In genomic region chr7:66108961-66109854, GRCm38 (mm10) we compare ENCODE assay signal across 8 mouse cellular contexts. TPM values are rescaled to one million over a fixed set of nuclear protein-coding genes. Genes with fewer than 3 reads are reported as not detected.
DNase-seq lines count a peak whose midpoint lies in the region; ATAC-seq and TF ChIP-seq lines count a peak whose summit lies in the region.

TSS of gene Chsy1 (plus strand) at chr7:66109515.

- DNase-seq in Patski (ENCODE audit: low read depth, low spot score): peak; percentile 24
- peak; percentile 93 for DNase-seq in cerebellum, postnatal 10 days
- peak; percentile 88 to 90 for DNase-seq in frontal cortex, postnatal 10 days (ENCODE audit: low spot score in 2 of 2)
- DNase-seq in layer of hippocampus, postnatal 14 days (ENCODE audit: low spot score in 2 of 2): peak; percentile 92
- DNase-seq in lung, postnatal 10 days: peak; percentile 94
- peak; percentile 92 for DNase-seq in ovary, postnatal 36 days (ENCODE audit: low spot score)
- peak; percentile 93 for DNase-seq in thymus, postnatal 14 days

- peak within 1 kb of the TSS; percentile 85 for H3K4me2 ChIP-seq in hindbrain, embryonic 12.5 days (replicated peaks)

- ATAC-seq in Patski: peak; percentile 42
- ATAC-seq in hindbrain, embryonic 12.5 days (ENCODE audit: low FRiP score): peak; percentile 90

- WGBS in hindbrain, embryonic 12.5 days: under 1% methylated on average over 86 of the region's 123 CpGs

- H3K4me3 ChIP-seq in hindbrain, embryonic 12.5 days: peak within 1 kb of the TSS; percentile 94

- CTCF ChIA-PET in Patski (lab: Charles Lee): interaction anchor here (1.4 kb wide), 1 partner anchor 11 kb away, joined by 4 read pairs; no protein-coding TSS in a partner anchor

- no peaks in the 10 kb centered on the region for H3K36me3 ChIP-seq in hindbrain, embryonic 12.5 days

- peaks cover 22% of the 10 kb centered on the region for H3K4me1 ChIP-seq in hindbrain, embryonic 12.5 days

- no peak for TF ChIP-seq CTCF in Patski (IDR thresholded peaks at IDR 0.05)

- POLR2A ChIA-PET in Patski (lab: Charles Lee): interaction anchor here (0.7 kb wide), 1 partner anchor 90 kb away, joined by 4 read pairs; no protein-coding TSS in a partner anchor

- H3K9ac ChIP-seq in hindbrain, embryonic 12.5 days: peak within 1 kb of the TSS; percentile 97

- in situ Hi-C loops in Patski (cut with MboI; ENCODE audit: low pct_unique_long_range_greater_than_20kb): loop anchor here (5.0 to 10.0 kb wide), 4 partner anchors 143 to 556 kb away; no protein-coding TSS in a partner anchor

- H3K27me3 ChIP-seq in Patski: no peaks in the 10 kb centered on the region
- H3K27me3 ChIP-seq in hindbrain, embryonic 12.5 days: peaks cover 10% of the 10 kb centered on the region

- peak within 1 kb of the TSS; percentile 92 for H3K27ac ChIP-seq in hindbrain, embryonic 12.5 days

- no peaks in the 10 kb centered on the region for H3K9me3 ChIP-seq in hindbrain, embryonic 12.5 days (replicated peaks)

RNA-seq across cellular contexts. Expression of gene Chsy1, which starts in this region (rescaled TPM):
- polyA plus RNA-seq in Patski (2021): 15.1 TPM
- polyA plus RNA-seq in hindbrain, embryonic 12.5 days (2016; fragmentation: Nextera tagmentation; extraction: Ambion mirVana): 15.6 and 16.1 TPM in 2 replicates
- total RNA-seq in layer of hippocampus, postnatal 14 days (2021): 10 to 100 TPM; 20.4 to 20.5 TPM

Comparison
In these comparisons a context has a peak if more than half of its experiments do, and no peak if none do; other contexts are left out.
1. Peak in every context shown above with its lines: DNase-seq, ATAC-seq, H3K4me3 ChIP-seq and H3K27ac ChIP-seq.
2. DNase-seq: peak in every context shown above with its lines; median percentile 94 in lung, postnatal 10 days; 93 in cerebellum, postnatal 10 days; 93 in thymus, postnatal 14 days; 92 in layer of hippocampus, postnatal 14 days; 92 in ovary, postnatal 36 days; 89 in frontal cortex, postnatal 10 days; 24 in Patski.